Mouse (Mus musculus) embryonic fibroblast, embryonic 13.5 days (primary cell): ENCODE measurements around the gene Lrsam1.

Experiments used
- CTCF ChIP-seq: IDR thresholded peaks from 2 replicates; pipeline ENCODE4 v1.5.1; 2011; ENCODE audit warnings: mild to moderate bottlenecking, control low read depth, low read length, moderate library complexity, borderline replicate concordance; ENCODE audit not compliant: insufficient read depth
- POLR2A ChIP-seq: IDR thresholded peaks from 2 replicates; pipeline ENCODE4 v1.6.1; 2011; ENCODE audit warnings: low read depth, mild to moderate bottlenecking, control low read depth, low read length, moderate library complexity

GRCm38 (mm10) chr2:32969326-32969725 lies 7.9 kb upstream of the Lrsam1 start:
- TF ChIP-seq CTCF (no peak), POLR2A (no peak)
